Mouse (Mus musculus): ENCODE measurements around the gene Slc1a5. TPM values are rescaled to one million over a fixed set of nuclear protein-coding genes. Genes with fewer than 3 reads are reported as not detected.

Slc1a5 gene
- polyA plus RNA-seq, 1 experiment from 2014 or later = 43.7 TPM

GRCm38 (mm10) chr7:16839427-16840108 lies 58.4 kb downstream of the Slc1a5 start:
- Histone ChIP-seq H3K9ac (replicated peaks) (no peak overlapping the region), H3K36me3 (peaks cover 64% of the 10 kb centered on the region), H3K27me3 (no peaks in the 10 kb centered on the region), H3K4me1 (replicated peaks) (peaks cover 15% of the 10 kb centered on the region), H3K27ac (no peak overlapping the region), H3K4me3 (replicated peaks) (no peak overlapping the region), H3K9me3 (no peaks in the 10 kb centered on the region), H3K4me2 (no peak overlapping the region)
- 93% methylated on average over 12 of the region's 12 CpGs for WGBS
- no peak for ATAC-seq (ENCODE audit: insufficient number of reproducible peaks, insufficient read depth, low FRiP score, low TSS enrichment, low read depth)

DNA sequence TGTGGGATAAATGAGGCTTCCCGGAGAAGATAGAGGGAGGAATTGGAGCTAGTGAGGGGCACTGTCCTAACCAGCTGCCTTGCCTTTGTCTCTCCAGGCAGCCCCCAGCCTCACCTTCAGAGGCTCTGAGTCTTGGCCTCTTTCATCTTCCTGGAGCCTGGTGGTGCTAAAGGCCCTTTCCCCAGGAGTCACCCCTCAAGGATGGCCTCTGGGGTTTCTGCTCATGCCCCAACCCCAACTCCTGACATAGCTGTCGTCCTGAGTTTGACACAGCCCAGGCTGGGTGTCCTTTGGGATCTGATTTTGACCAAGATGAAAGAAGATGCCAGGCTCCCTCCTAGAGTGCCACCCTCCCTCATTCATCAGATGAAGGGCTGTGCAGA lies 59.0 kb downstream of the Slc1a5 start:
- H3K27me3 ChIP-seq = no peaks in the 10 kb centered on the region
- peaks cover 59% of the 10 kb centered on the region for H3K36me3 ChIP-seq
- H3K4me3 ChIP-seq (replicated peaks) = no peak overlapping the region
- ATAC-seq (ENCODE audit: insufficient number of reproducible peaks, insufficient read depth, low FRiP score, low TSS enrichment, low read depth) = no peak
- H3K4me2 ChIP-seq = no peak overlapping the region
- H3K4me1 ChIP-seq (replicated peaks) = peaks cover 20% of the 10 kb centered on the region
- H3K27ac ChIP-seq = no peak overlapping the region
- H3K9ac ChIP-seq (replicated peaks) = no peak overlapping the region
- no peaks in the 10 kb centered on the region for H3K9me3 ChIP-seq
- WGBS = 85% methylated on average over 2 of the region's 2 CpGs

GRCm38 (mm10) chr7:16841078-16841477 lies 59.9 kb downstream of the Slc1a5 start:
- Histone ChIP-seq H3K27ac (peak overlapping the region; percentile 20; the same call in 1 of the 2 replicates), H3K36me3 (peaks cover 52% of the 10 kb centered on the region)

DNA sequence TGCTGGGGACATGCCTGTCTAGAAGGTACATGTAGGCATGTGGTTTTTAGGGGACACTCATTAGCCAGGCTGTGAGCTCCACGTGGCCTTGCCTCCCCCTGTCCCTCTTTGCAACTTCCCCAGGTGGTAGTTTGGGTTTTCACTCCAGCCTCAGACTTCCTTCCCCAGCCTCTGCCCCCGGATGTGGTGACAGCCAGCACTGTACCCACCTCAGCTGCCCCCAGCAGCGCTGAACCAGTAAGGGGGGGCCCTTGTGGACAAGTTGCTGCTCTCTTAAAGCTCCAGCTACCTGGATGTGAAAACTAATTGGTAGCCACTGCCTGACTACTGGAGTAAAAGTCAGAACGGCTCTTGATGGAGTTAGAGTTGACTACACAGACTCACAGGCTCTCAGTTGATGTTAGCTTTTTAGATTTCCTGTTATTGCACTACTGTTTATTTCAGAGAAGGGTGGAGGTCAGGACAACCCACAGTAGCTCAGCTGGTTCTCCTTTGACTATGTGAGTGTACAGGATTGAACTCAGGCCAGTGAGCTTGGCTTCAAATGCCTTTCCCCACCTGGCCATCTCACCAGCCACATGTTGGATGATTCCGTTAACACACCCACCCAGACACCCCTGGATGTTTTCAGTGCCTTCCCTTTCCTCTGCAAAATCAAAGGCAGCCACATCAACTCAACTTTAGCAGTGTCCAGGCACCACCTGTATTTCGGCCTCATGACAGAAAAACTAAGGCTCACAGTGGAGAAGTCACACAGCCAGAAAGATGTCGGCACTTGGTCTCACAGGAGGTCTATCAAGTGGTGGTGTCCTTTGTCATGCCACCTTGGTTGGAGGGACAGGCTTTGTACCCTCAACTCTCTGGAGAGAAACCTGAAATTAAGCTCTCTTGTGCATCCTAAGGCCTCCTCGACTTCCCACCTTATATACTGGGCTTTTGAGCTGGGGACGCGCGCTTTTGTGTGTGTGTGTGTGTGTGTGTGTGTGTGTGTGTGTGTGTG lies 60.7 kb downstream of the Slc1a5 start:
- WGBS = 39% methylated on average over 11 of the region's 11 CpGs
- Histone ChIP-seq H3K27ac (peak overlapping the region; percentile 90), H3K27me3 (no peaks in the 10 kb centered on the region), H3K4me2 (peak overlapping the region; percentile 99), H3K9ac (replicated peaks) (peak overlapping the region; percentile 81), H3K4me3 (replicated peaks) (peak overlapping the region; percentile 67), H3K9me3 (no peaks in the 10 kb centered on the region), H3K4me1 (replicated peaks) (peaks cover 29% of the 10 kb centered on the region), H3K36me3 (peaks cover 48% of the 10 kb centered on the region)
- ATAC-seq (ENCODE audit: insufficient number of reproducible peaks, insufficient read depth, low FRiP score, low TSS enrichment, low read depth) = no peak

More at GRCm38 (mm10) chr7:16841078-16841477, 59.9 kb downstream of the Slc1a5 start:
- Histone ChIP-seq H3K9me3 (no peaks in the 10 kb centered on the region), H3K9ac (replicated peaks) (0 out of 2 replicates have a peak overlapping the region, but pooled peaks have one; percentile 18), H3K27me3 (no peaks in the 10 kb centered on the region), H3K4me3 (replicated peaks) (no peak overlapping the region), H3K4me1 (replicated peaks) (peaks cover 29% of the 10 kb centered on the region), H3K4me2 (no peak overlapping the region)
- 72% methylated on average over 4 of the region's 4 CpGs for WGBS
- no peak for ATAC-seq (ENCODE audit: insufficient number of reproducible peaks, insufficient read depth, low FRiP score, low TSS enrichment, low read depth)

- peak within 1 kb of the TSS; percentile 99 for H3K4me2 ChIP-seq
- WGBS = 1% methylated on average over 32 of the region's 32 CpGs
- ATAC-seq (ENCODE audit: insufficient number of reproducible peaks, insufficient read depth, low FRiP score, low TSS enrichment, low read depth) = peak; percentile 66
These were observed 61.5 kb downstream of the Slc1a5 start, which contains the start of gene Prkd2 for GRCm38 (mm10) chr7:16842645-16843063. Gene Prkd2 (plus strand): TSS chr7:16842902.

DNA sequence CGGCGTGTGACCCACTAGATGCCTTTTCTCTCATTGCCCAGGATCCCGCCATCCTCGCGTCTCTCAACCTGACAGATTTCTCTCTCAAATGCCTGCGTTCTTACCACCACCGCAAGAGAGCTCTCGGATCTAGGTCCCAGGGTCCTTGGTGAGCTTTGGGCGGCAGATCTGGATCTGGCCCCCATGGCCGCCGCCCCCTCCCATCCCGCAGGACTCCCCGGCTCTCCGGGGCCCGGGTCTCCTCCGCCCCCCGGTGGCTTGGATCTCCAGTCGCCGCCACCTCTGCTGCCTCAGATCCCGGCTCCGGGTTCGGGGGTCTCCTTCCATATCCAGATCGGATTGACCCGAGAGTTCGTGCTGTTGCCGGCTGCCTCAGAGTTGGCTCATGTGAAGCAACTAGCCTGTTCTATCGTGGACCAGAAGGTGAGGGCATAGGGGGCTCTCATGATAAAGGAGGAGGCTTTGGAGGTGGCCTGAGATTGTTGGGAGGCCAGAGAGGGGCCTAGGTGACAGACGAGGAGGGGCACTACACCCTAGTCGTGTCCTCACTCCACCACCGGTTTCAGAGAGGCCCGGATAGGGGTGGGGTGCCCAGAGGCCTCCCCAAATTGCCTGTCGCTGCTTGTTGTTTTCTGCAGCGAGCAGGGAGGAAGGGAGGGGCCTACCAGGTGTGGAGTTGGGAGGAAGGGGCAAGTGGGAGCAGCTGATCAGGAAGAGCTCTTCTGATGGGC lies 62.5 kb downstream of the Slc1a5 start:
- peaks cover 41% of the 10 kb centered on the region for H3K36me3 ChIP-seq
- no peaks in the 10 kb centered on the region for H3K27me3 ChIP-seq
- peak overlapping the region; percentile 67 for H3K4me3 ChIP-seq (replicated peaks)
- ATAC-seq (ENCODE audit: insufficient number of reproducible peaks, insufficient read depth, low FRiP score, low TSS enrichment, low read depth) = no peak
- H3K9me3 ChIP-seq = no peaks in the 10 kb centered on the region
- peak overlapping the region; percentile 90 for H3K27ac ChIP-seq
- H3K9ac ChIP-seq (replicated peaks) = peak overlapping the region; percentile 81
- H3K4me2 ChIP-seq = peak overlapping the region; percentile 99
- peaks cover 29% of the 10 kb centered on the region for H3K4me1 ChIP-seq (replicated peaks)
- WGBS = 1% methylated on average over 33 of the region's 33 CpGs

More at GRCm38 (mm10) chr7:16842645-16843063, 61.5 kb downstream of the Slc1a5 start, which contains the start of gene Prkd2:
- peak within 1 kb of the TSS; percentile 90 for H3K27ac ChIP-seq
- peaks cover 47% of the 10 kb centered on the region for H3K36me3 ChIP-seq
- H3K9ac ChIP-seq (replicated peaks) = peak within 1 kb of the TSS; percentile 81
- H3K9me3 ChIP-seq = no peaks in the 10 kb centered on the region
- H3K4me1 ChIP-seq (replicated peaks) = peaks cover 29% of the 10 kb centered on the region
- H3K27me3 ChIP-seq = no peaks in the 10 kb centered on the region
- peak within 1 kb of the TSS; percentile 67 for H3K4me3 ChIP-seq (replicated peaks)

GRCm38 (mm10) chr7:16844696-16845071 lies 63.5 kb downstream of the Slc1a5 start:
- H3K4me1 ChIP-seq (replicated peaks) = peaks cover 29% of the 10 kb centered on the region
- WGBS = 43% methylated on average over 3 of the region's 3 CpGs

DNA sequence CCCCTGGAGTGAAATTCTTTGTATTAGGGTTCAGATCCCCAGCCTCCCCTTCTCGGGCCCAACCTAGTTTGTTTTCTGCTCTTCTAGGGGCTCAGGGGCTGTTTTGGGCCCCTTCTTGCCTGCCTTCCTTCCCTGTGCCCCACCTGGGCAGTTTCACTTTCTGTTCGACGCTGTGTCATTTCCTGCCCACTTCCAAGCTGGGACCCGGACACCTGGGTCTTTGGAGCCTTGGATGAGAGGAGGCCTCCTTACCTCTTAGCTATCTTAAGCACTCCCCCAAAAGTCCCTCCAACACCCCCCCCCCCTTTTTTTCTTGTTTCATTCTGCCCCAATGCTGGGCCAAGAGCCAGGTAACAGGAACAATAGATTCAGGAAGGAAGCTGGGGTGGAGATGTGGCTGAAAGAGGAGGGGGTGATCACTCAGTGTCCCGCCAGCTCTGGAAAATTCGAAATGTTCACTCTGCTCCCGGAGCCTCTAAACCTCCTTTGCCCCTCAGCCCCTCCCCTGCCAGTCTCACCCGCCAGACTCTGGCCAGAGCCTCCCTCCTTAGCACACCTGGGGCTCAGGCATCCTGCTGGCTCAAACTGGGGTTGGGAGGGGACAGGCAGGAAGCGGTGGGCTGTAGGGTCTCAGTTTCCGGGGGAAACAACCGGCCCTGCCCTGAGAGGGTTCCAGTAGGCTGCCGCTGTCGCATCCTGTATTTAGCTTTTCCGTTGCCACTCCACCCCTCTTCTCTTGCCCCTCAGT lies 64.1 kb downstream of the Slc1a5 start:
- Histone ChIP-seq H3K4me3 (replicated peaks) (peak overlapping the region; percentile 67), H3K36me3 (peaks cover 41% of the 10 kb centered on the region)

More at GRCm38 (mm10) chr7:16844696-16845071, 63.5 kb downstream of the Slc1a5 start:
- H3K36me3 ChIP-seq = peaks cover 41% of the 10 kb centered on the region
- ATAC-seq (ENCODE audit: insufficient number of reproducible peaks, insufficient read depth, low FRiP score, low TSS enrichment, low read depth) = no peak
- no peaks in the 10 kb centered on the region for H3K9me3 ChIP-seq
- H3K9ac ChIP-seq (replicated peaks) = peak overlapping the region; percentile 50; the same call in 1 of the 2 replicates
- no peaks in the 10 kb centered on the region for H3K27me3 ChIP-seq
- H3K4me2 ChIP-seq = peak overlapping the region; percentile 99
- peak overlapping the region; percentile 71 for H3K27ac ChIP-seq
- H3K4me3 ChIP-seq (replicated peaks) = peak overlapping the region; percentile 67

GRCm38 (mm10) chr7:16845820-16846167 lies 64.7 kb downstream of the Slc1a5 start:
- H3K27me3 ChIP-seq = no peaks in the 10 kb centered on the region
- no peak for ATAC-seq (ENCODE audit: insufficient number of reproducible peaks, insufficient read depth, low FRiP score, low TSS enrichment, low read depth)
- 37% methylated on average over 10 of the region's 10 CpGs for WGBS
- H3K27ac ChIP-seq = peak overlapping the region; percentile 71
- H3K9me3 ChIP-seq = no peaks in the 10 kb centered on the region
- H3K4me1 ChIP-seq (replicated peaks) = peaks cover 29% of the 10 kb centered on the region
- peak overlapping the region; percentile 99 for H3K4me2 ChIP-seq
- peaks cover 41% of the 10 kb centered on the region for H3K36me3 ChIP-seq
- H3K9ac ChIP-seq (replicated peaks) = peak overlapping the region; percentile 50; the same call in 1 of the 2 replicates
- peak overlapping the region; percentile 67 for H3K4me3 ChIP-seq (replicated peaks)

More for the DNA sequence above, 64.1 kb downstream of the Slc1a5 start:
- Histone ChIP-seq H3K9ac (replicated peaks) (peak overlapping the region; percentile 50), H3K4me2 (peak overlapping the region; percentile 99), H3K4me1 (replicated peaks) (peaks cover 29% of the 10 kb centered on the region), H3K9me3 (no peaks in the 10 kb centered on the region), H3K27me3 (no peaks in the 10 kb centered on the region), H3K27ac (peak overlapping the region; percentile 71)
- no peak for ATAC-seq (ENCODE audit: insufficient number of reproducible peaks, insufficient read depth, low FRiP score, low TSS enrichment, low read depth)
- WGBS = 26% methylated on average over 14 of the region's 14 CpGs

DNA sequence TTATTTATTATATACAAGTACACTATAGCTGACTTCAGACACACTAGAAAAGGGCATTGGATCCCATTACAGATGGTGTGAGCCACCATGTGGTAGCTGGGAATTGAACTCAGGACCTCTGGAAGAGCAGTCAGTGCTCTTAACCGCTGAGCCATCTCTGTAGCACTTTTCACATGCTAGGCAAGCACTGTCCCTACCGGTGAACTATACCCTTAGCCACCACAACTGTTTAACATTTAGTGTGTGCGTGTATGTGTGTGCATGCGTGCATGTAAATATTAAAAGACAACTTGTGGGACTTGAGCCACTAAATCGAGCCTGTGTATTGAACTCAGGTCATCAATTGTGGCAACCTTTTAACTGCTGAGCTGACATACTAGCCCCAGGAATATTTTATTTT lies 65.6 kb downstream of the Slc1a5 start:
- 94% methylated on average over 5 of the region's 5 CpGs for WGBS

More for the DNA sequence above, 65.6 kb downstream of the Slc1a5 start:
- no peak for ATAC-seq (ENCODE audit: insufficient number of reproducible peaks, insufficient read depth, low FRiP score, low TSS enrichment, low read depth)
- peaks cover 44% of the 10 kb centered on the region for H3K36me3 ChIP-seq
- H3K27ac ChIP-seq = no peak overlapping the region
- H3K4me3 ChIP-seq (replicated peaks) = no peak overlapping the region
- H3K27me3 ChIP-seq = no peaks in the 10 kb centered on the region
- no peaks in the 10 kb centered on the region for H3K9me3 ChIP-seq
- peaks cover 29% of the 10 kb centered on the region for H3K4me1 ChIP-seq (replicated peaks)
- no peak overlapping the region for H3K9ac ChIP-seq (replicated peaks)
- H3K4me2 ChIP-seq = no peak overlapping the region

All from limb, embryonic 12.5 days (tissue).